Mouse (Mus musculus) forebrain, embryonic 16.5 days (tissue): ENCODE data around the gene Gm28038. TPM values are rescaled to one million over a fixed set of nuclear protein-coding genes. Genes with fewer than 3 reads are reported as not detected.

ENCODE experiments used
- ATAC-seq: fragments of 200-750 bp; cut with Nextera tagmentation; 2 replicates; pipeline ENCODE4 v1.8.0; 2017; ENCODE audit warnings: mild to moderate bottlenecking, moderate library complexity
- H3K27ac ChIP-seq: fragments of 300-500 bp; sonication (generic); 2 replicates; pipeline ENCODE4 v1.5.1; 2014; ENCODE audit warnings: low read length, control low read depth
- H3K27me3 ChIP-seq: fragments of 300-500 bp; sonication (generic); replicated peaks from 2 replicates; pipeline ENCODE4 v1.6.1; 2014; ENCODE audit warnings: low read length; ENCODE audit not compliant: control insufficient read depth, insufficient read depth
- H3K36me3 ChIP-seq: fragments of 300-500 bp; sonication (generic); 2 replicates; pipeline ENCODE4 v1.6.1; 2014; ENCODE audit not compliant: control insufficient read depth, insufficient read depth
- H3K4me1 ChIP-seq: fragments of 300-500 bp; sonication (generic); replicated peaks from 2 replicates; pipeline ENCODE4 v1.6.1; 2014; ENCODE audit warnings: low read length; ENCODE audit not compliant: control insufficient read depth, insufficient read depth
- H3K4me2 ChIP-seq: fragments of 300-500 bp; sonication (generic); 2 replicates; pipeline ENCODE4 v1.6.1; 2014; ENCODE audit warnings: mild to moderate bottlenecking, low read length, control low read depth
- H3K4me3 ChIP-seq: fragments of 300-500 bp; sonication (generic); replicated peaks from 2 replicates; pipeline ENCODE4 v1.5.1; 2014; ENCODE audit warnings: mild to moderate bottlenecking, low read length, control low read depth
- H3K9ac ChIP-seq: fragments of 300-500 bp; sonication (generic); replicated peaks from 2 replicates; pipeline ENCODE4 v1.6.1; 2014; ENCODE audit warnings: low read depth, low read length, control low read depth
- H3K9me3 ChIP-seq: fragments of 300-500 bp; sonication (generic); 2 replicates; pipeline ENCODE4 v1.6.1; 2016; ENCODE audit warnings: low read length; ENCODE audit not compliant: control insufficient read depth
- whole genome bisulfite sequencing: fragments of 180-500 bp; shearing (Covaris S2); extraction: QIAGEN DNeasy Blood & Tissue Kit; methylation state at CpG from one replicate; pipeline ENCODE4 v1.1.7; 2014; 5-methylcytosine and 5-hydroxymethylcytosine counted together
- polyA plus RNA-seq: library from polyadenylated mRNA; unstranded; fragments of >200 nt; fragmentation: Nextera tagmentation; extraction: Ambion mirVana; gene quantifications from 2 replicates; pipeline ENCODE4 v1.2.1, GENCODE M21; 2015

The Gm28038 gene
- polyA plus RNA-seq, 1 experiment from 2014 or later: not detected

- peaks cover 10% of the 10 kb centered on the region for H3K4me1 ChIP-seq
- H3K4me2 ChIP-seq: no peak overlapping the region
- 85% methylated on average over 3 of the region's 3 CpGs for WGBS
- no peaks in the 10 kb centered on the region for H3K27me3 ChIP-seq
- H3K27ac ChIP-seq: no peak overlapping the region
- no peak for ATAC-seq
- H3K9ac ChIP-seq: no peak overlapping the region
- H3K9me3 ChIP-seq: no peaks in the 10 kb centered on the region
- no peak overlapping the region for H3K4me3 ChIP-seq
- H3K36me3 ChIP-seq: no peaks in the 10 kb centered on the region
Observed at GRCm38 (mm10) chr2:30281651-30282050, 808 bp downstream of the Gm28038 start.

DNA sequence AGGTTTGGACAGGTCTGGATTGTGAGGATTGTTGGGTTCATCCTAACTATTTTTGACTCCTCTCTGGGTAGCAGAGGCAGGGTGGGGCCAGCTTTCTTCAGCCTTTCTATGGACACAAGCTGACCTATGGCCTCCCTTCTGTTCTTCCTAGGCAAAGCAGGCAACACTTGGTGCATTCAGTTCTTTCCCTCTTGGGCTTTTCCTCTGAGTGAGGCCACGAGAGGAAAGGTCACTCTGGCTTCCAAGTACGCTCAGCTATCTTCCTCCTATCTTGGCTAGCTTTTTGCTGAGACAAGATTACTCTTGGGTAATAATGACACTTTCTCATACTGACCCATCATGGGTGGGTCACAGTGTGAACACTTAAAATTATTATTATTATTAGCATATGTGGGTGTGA is 2.4 kb downstream of the Gm28038 start:
- no peak for ATAC-seq
- Histone ChIP-seq H3K27ac (no peak overlapping the region), H3K9ac (no peak overlapping the region), H3K9me3 (no peaks in the 10 kb centered on the region), H3K27me3 (no peaks in the 10 kb centered on the region), H3K4me1 (peaks cover 21% of the 10 kb centered on the region), H3K4me2 (no peak overlapping the region), H3K4me3 (no peak overlapping the region), H3K36me3 (no peaks in the 10 kb centered on the region)
- 92% methylated on average over 2 of the region's 2 CpGs for WGBS

DNA sequence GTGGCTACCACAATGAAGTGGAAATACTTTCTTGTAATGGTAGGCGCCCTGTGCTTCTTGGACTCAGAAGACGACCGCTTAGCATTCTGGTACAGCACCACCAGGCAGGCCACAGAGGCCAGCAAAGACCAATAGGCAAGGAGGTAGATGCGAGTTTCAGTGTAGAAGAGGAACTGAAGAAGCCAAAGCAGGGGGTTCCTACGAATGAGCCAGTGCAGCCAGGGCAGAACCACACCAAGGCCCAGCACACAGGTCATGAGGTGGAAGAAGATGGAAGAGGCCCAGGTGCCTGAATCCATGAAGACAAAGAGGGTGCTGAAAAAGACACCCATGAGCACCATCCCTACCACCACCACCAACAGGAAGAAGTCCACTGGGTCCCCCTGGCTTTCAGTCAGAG is 4.2 kb downstream of the Gm28038 start:
- no peaks in the 10 kb centered on the region for H3K9me3 ChIP-seq
- H3K4me3 ChIP-seq: peak overlapping the region; percentile 93
- peaks cover 21% of the 10 kb centered on the region for H3K4me1 ChIP-seq
- no peak for ATAC-seq
- H3K27ac ChIP-seq: no peak overlapping the region
- peak overlapping the region; percentile 96 for H3K4me2 ChIP-seq
- no peak overlapping the region for H3K9ac ChIP-seq
- no peaks in the 10 kb centered on the region for H3K36me3 ChIP-seq
- WGBS: 92% methylated on average over 5 of the region's 5 CpGs
- no peaks in the 10 kb centered on the region for H3K27me3 ChIP-seq

DNA sequence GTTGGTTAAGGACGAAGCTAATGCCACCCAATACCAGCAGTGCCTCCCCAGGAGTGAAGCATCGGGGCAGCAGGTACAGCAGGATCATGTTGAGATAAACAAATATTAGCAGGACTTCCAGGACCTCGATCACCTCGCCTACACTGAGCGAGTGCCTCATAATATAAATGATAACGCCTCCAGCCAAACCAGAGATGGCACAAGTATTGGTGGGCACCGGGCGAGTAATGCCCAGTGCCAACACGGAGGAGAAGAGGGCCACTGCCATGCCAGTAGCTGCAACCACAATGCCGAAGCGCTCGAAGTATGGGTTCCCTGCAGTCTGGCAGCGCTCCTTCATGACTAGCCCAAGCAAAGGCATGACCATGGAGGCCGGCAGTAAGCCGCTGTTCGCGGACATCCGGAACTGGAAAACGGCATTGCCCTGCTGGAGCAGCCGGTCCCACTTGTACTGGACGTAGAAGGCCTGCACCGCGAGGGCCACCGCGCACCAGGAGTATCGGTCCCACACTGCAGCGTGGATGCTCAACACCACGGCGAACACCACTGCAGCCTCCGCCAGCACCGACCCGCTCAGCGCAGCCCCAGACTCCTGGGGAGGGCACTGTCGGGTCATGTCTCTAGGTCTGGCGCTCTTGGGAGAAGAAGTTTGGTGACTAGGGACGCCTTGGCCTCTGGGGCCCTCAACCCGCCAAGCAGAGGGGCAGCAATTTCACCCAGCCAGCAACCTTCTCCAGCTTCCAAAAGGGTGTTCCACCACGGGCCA is 4.8 kb downstream of the Gm28038 start:
- peak overlapping the region; percentile 96 for H3K4me2 ChIP-seq
- peaks cover 21% of the 10 kb centered on the region for H3K4me1 ChIP-seq
- no peaks in the 10 kb centered on the region for H3K9me3 ChIP-seq
- ATAC-seq: peak; percentile 69
- H3K9ac ChIP-seq: peak overlapping the region; percentile 77
- H3K4me3 ChIP-seq: peak overlapping the region; percentile 93
- H3K27ac ChIP-seq: no peak overlapping the region
- H3K36me3 ChIP-seq: no peaks in the 10 kb centered on the region
- H3K27me3 ChIP-seq: no peaks in the 10 kb centered on the region
- WGBS: 16% methylated on average over 38 of the region's 38 CpGs

DNA sequence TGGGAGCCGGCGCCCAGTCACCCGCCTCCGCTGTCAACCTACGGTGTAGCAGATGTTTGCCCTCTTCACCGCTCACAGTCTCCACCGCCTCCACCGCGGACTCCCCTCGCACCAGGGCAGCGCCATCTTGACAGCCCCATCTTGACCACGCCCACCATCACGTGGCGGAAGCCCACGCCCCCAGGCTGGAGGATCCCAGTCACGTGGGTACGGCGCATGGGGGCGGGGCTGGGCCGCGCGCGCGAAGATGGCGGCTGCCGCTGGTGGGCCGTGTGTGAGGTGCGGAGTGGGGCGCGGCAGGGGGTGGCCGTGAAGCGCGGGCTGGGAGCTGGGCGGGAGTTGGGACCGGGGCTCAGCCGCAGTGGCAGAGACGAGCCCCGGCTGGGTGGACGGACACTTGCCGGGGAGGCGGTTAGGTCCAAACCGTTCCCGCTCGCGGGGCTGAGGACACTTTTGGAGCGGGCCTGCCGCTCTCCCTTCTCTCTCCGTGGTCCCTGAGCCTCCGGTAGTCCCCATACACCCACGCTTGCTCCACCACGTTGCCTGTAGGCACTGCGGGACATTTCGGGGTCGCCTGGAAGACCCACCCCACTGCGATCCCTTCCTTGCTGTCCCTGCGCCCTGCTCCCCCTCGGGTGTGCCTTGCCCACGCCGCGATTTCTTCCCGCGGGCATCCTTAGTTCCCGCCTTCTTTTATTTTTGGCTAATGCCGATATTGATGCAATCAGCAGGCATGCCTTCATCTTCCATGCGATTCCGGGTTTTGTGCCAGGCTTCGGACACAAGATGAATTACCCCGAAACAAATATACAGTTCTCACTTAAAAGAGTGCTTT is 5.6 kb downstream of the Gm28038 start, which contains the start of the genes Dolk and Nup188:
Gene Dolk (minus strand): TSS at position 143 of the 835 bp plus-strand sequence.
Gene Nup188 (plus strand): TSS at position 206 of the 835 bp plus-strand sequence.
- Histone ChIP-seq H3K36me3 (no peaks in the 10 kb centered on the region), H3K4me1 (peaks cover 21% of the 10 kb centered on the region), H3K27me3 (no peaks in the 10 kb centered on the region), H3K4me3 (peak within 1 kb of the TSS; percentile 93), H3K9ac (peak within 1 kb of the TSS; percentile 82), H3K4me2 (peak within 1 kb of the TSS; percentile 96), H3K9me3 (no peaks in the 10 kb centered on the region), H3K27ac (peak within 1 kb of the TSS; percentile 55; the same call in 1 of the 2 replicates)
- WGBS: under 1% methylated on average over 63 of the region's 68 CpGs
- ATAC-seq: peak; percentile 96

DNA sequence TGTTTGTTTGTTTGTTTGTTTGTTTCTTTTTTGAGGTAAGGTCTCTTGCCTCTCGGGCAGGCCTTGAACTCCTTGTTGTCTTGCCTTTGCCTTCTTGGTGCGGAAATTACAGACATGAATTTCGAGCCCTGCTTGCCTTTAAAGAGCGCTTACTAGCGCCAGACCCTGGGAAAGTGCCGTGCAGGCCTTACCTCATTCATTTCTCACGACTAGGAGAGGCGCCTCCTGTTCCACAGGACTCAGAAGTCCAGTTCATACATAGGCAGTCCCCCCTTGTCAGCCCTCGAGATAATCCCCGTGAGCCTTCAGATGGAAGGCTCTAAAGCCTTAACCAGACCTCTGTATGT is 6.2 kb downstream of the Gm28038 start:
- H3K4me3 ChIP-seq: peak overlapping the region; percentile 93

DNA sequence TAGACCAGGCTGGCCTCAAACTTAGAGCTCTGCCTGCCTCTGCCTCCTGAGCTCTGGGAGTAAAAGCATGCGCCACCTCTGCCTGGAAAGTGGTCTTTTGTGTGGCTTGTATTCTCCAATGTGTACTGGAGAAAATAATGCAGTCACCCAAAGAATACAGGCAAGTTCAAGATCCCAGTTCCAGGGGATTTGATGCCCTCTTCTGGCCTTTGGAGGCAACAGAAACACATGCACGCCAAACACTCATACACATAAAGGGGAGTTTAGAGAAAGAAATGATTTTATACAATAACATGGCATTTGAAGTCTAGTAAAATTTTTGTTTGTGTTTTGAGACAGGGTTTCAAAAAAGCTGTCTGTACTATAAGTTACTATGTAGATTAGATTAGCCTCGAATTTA is 18.7 kb downstream of the Gm28038 start:
- no peak overlapping the region for H3K9ac ChIP-seq
- no peaks in the 10 kb centered on the region for H3K4me1 ChIP-seq
- no peak for ATAC-seq
- H3K9me3 ChIP-seq: no peaks in the 10 kb centered on the region
- no peak overlapping the region for H3K27ac ChIP-seq
- peaks cover 27% of the 10 kb centered on the region for H3K36me3 ChIP-seq
- H3K4me3 ChIP-seq: no peak overlapping the region
- no peak overlapping the region for H3K4me2 ChIP-seq
- 70% methylated on average over 3 of the region's 3 CpGs for WGBS
- no peaks in the 10 kb centered on the region for H3K27me3 ChIP-seq

More for the DNA sequence above, 6.2 kb downstream of the Gm28038 start:
- Histone ChIP-seq H3K27ac (no peak overlapping the region; the same call in 1 of the 2 replicates), H3K9me3 (no peaks in the 10 kb centered on the region), H3K36me3 (no peaks in the 10 kb centered on the region), H3K9ac (peak overlapping the region; percentile 82), H3K4me2 (peak overlapping the region; percentile 76), H3K4me1 (peaks cover 21% of the 10 kb centered on the region), H3K27me3 (no peaks in the 10 kb centered on the region)
- WGBS: 0% methylated on average over 10 of the region's 10 CpGs
- no peak for ATAC-seq

- no peak overlapping the region for H3K9ac ChIP-seq
- no peak overlapping the region for H3K4me2 ChIP-seq
- no peaks in the 10 kb centered on the region for H3K27me3 ChIP-seq
- no peak overlapping the region for H3K4me3 ChIP-seq
- 89% methylated on average over 5 of the region's 5 CpGs for WGBS
- no peak overlapping the region for H3K27ac ChIP-seq
- H3K9me3 ChIP-seq: no peaks in the 10 kb centered on the region
- no peak for ATAC-seq
- peaks cover 31% of the 10 kb centered on the region for H3K36me3 ChIP-seq
- no peaks in the 10 kb centered on the region for H3K4me1 ChIP-seq
Observed at GRCm38 (mm10) chr2:30299966-30300365, 19.1 kb downstream of the Gm28038 start.

GRCm38 (mm10) chr2:30306087-30306486 is 25.2 kb downstream of the Gm28038 start:
- 94% methylated on average over 7 of the region's 7 CpGs for WGBS
- H3K27ac ChIP-seq: no peak overlapping the region
- no peak overlapping the region for H3K9ac ChIP-seq
- ATAC-seq: no peak
- peaks cover 46% of the 10 kb centered on the region for H3K36me3 ChIP-seq
- H3K27me3 ChIP-seq: no peaks in the 10 kb centered on the region
- no peak overlapping the region for H3K4me3 ChIP-seq
- H3K4me2 ChIP-seq: no peak overlapping the region
- H3K9me3 ChIP-seq: no peaks in the 10 kb centered on the region
- H3K4me1 ChIP-seq: no peaks in the 10 kb centered on the region
